8 mouse cellular contexts compared by ENCODE assay signal in genomic region chr7:44590402-44591347, GRCm38 (mm10). TPM values are rescaled to one million over a fixed set of nuclear protein-coding genes. Genes with fewer than 3 reads are reported as not detected.
A peak's percentile ranks its signal among the peaks of the same experiment; 100 is the strongest.
DNase-seq lines count a peak whose midpoint lies in the region; ATAC-seq and TF ChIP-seq lines count a peak whose summit lies in the region.

Gene Kcnc3, plus strand, starts transcription at chr7:44590664.

- H3K27ac ChIP-seq in forebrain, embryonic 10.5 days, result peak within 1 kb of the TSS; percentile 77
- no peak within 1 kb of the TSS for H3K27ac ChIP-seq in heart, embryonic 14.5 days (replicated peaks in 1 of 2; ENCODE audit: control insufficient read depth in 1 of 2, insufficient read depth in 1 of 2, low read depth in 2 of 2, low read length in 2 of 2)
- peak within 1 kb of the TSS; percentile 11; the same call in 1 of the 2 replicates for H3K27ac ChIP-seq in liver, adult 2 months (replicated peaks; ENCODE audit: insufficient read depth, low read depth, low read length)

- peak; percentile 89 for ATAC-seq in heart, embryonic 14.5 days (ENCODE audit: insufficient number of reproducible peaks, insufficient read depth, low FRiP score, low read depth)
- peak; percentile 89 for ATAC-seq in monocyte, adult 5-6 weeks (replicated peaks; ENCODE audit: insufficient number of reproducible peaks, low FRiP score, low TSS enrichment, poor library complexity, severe bottlenecking)

- peak within 1 kb of the TSS; percentile 90 for H3K4me2 ChIP-seq in heart, embryonic 14.5 days (ENCODE audit: low read length)

- H3K36me3 ChIP-seq in C2C12 (ENCODE audit: control insufficient read depth, insufficient read depth), result no peaks in the 10 kb centered on the region
- H3K36me3 ChIP-seq in forebrain, embryonic 10.5 days (replicated peaks), result peaks cover 4% of the 10 kb centered on the region
- no peaks in the 10 kb centered on the region for H3K36me3 ChIP-seq in heart, embryonic 14.5 days (ENCODE audit: control insufficient read depth, insufficient read depth, low read length)
- H3K36me3 ChIP-seq in liver, adult 2 months (ENCODE audit: control insufficient read depth, insufficient read depth, low read length), result no peaks in the 10 kb centered on the region

- H3K4me1 ChIP-seq in forebrain, embryonic 10.5 days, result peaks cover 82% of the 10 kb centered on the region
- H3K4me1 ChIP-seq in heart, embryonic 14.5 days (ENCODE audit: control insufficient read depth in 2 of 2, insufficient read depth in 2 of 2, low read length in 2 of 2), result peaks cover 5 to 23% of the 10 kb centered on the region in 2 experiments; a peak in 3 of 4 replicates
- peaks cover 3% of the 10 kb centered on the region; the same call in 1 of the 2 replicates for H3K4me1 ChIP-seq in liver, adult 2 months (ENCODE audit: control insufficient read depth, insufficient read depth, low read length)

- H3K79me3 ChIP-seq in C2C12 (ENCODE audit: low read depth), result no peaks in the 10 kb centered on the region

- H3ac ChIP-seq in C2C12 (ENCODE audit: control insufficient read depth, insufficient read length, low read depth), result peak within 1 kb of the TSS; percentile 30

- under 1% methylated on average over 80 of the region's 80 CpGs for WGBS in forebrain, embryonic 10.5 days
- under 1% methylated on average over 76 of the region's 80 CpGs for WGBS in heart, embryonic 14.5 days
- WGBS in liver, adult 2 months, result under 1% methylated on average over 77 of the region's 80 CpGs

- no peak for TF ChIP-seq CTCF in C2C12 (IDR thresholded peaks at IDR 0.05; ENCODE audit: control insufficient read depth, insufficient read depth, insufficient read length)
- no peak for TF ChIP-seq CTCF in liver, adult 2 months (IDR thresholded peaks at IDR 0.05; ENCODE audit: low read depth, low read length)

- peak; percentile 66 for DNase-seq in c-Kit-positive CD71-positive TER-119-negative erythroid progenitor cells, embryonic 14.5 days (ENCODE audit: low read depth)
- peak; percentile 98 for DNase-seq in forebrain, embryonic 10.5 days (ENCODE audit: extremely low spot score, low spot score)
- peak; percentile 93 for DNase-seq in kidney, postnatal 10 days
- peak; percentile 92 for DNase-seq in liver, adult 2 months (ENCODE audit: extremely low read depth, low read depth, low spot score)
- peak; percentile 63 to 75 for DNase-seq in spleen, postnatal 14 days (ENCODE audit: low spot score in 2 of 2)

- peaks cover 46% of the 10 kb centered on the region for H3K27me3 ChIP-seq in C2C12 (ENCODE audit: control insufficient read depth, insufficient read depth, insufficient read length)
- H3K27me3 ChIP-seq in forebrain, embryonic 10.5 days (ENCODE audit: poor library complexity, severe bottlenecking), result peaks cover 81% of the 10 kb centered on the region
- H3K27me3 ChIP-seq in heart, embryonic 14.5 days (ENCODE audit: control insufficient read depth, insufficient read depth, low read length), result peaks cover 81% of the 10 kb centered on the region
- H3K27me3 ChIP-seq in liver, adult 2 months (ENCODE audit: control insufficient read depth, insufficient read depth, low read length), result peaks cover 6% of the 10 kb centered on the region; the same call in 1 of the 2 replicates

- H3K9ac ChIP-seq in heart, embryonic 14.5 days (ENCODE audit: low read length), result peak within 1 kb of the TSS; percentile 44
- H3K9ac ChIP-seq in liver, adult 2 months (ENCODE audit: low read depth, low read length), result peak within 1 kb of the TSS; percentile 82

- H3K4me3 ChIP-seq in C2C12 (ENCODE audit: insufficient read depth, poor library complexity, severe bottlenecking), result no peak within 1 kb of the TSS
- peak within 1 kb of the TSS; percentile 74 for H3K4me3 ChIP-seq in forebrain, embryonic 10.5 days
- peak within 1 kb of the TSS; percentile 43 to 53 for H3K4me3 ChIP-seq in heart, embryonic 14.5 days (ENCODE audit: control insufficient read depth in 1 of 2, insufficient read depth in 1 of 2, low read depth in 1 of 2, low read length in 2 of 2)
- peak within 1 kb of the TSS; percentile 45; the same call in 1 of the 2 replicates for H3K4me3 ChIP-seq in liver, adult 2 months (ENCODE audit: insufficient read depth, low read depth, low read length)

- TF ChIP-seq POLR2A in liver, adult 2 months (IDR thresholded peaks at IDR 0.05; ENCODE audit: extremely low read depth, insufficient read depth, low read length), result peak; percentile 87

- H3K9me3 ChIP-seq in forebrain, embryonic 10.5 days, result no peaks in the 10 kb centered on the region
- no peaks in the 10 kb centered on the region for H3K9me3 ChIP-seq in heart, embryonic 14.5 days (ENCODE audit: control insufficient read depth, low read length)

- no peaks in the 10 kb centered on the region for H3K79me2 ChIP-seq in C2C12 (ENCODE audit: control insufficient read depth, insufficient read depth)
- H3K79me2 ChIP-seq in liver, adult 2 months (ENCODE audit: control insufficient read depth, insufficient read depth, low read length), result no peaks in the 10 kb centered on the region

TF ChIP-seq in C2C12, 6 proteins besides CTCF, POLR2A, EP300 and RAD21:
- TF ChIP-seq MYOD1 (IDR thresholded peaks at IDR 0.05; ENCODE audit: control insufficient read depth, insufficient read length, low read depth) (no peak), MYOG (IDR thresholded peaks at IDR 0.05; ENCODE audit: control insufficient read depth, extremely low read depth, insufficient read length) (no peak), MAX (IDR thresholded peaks at IDR 0.05) (no peak), FOSL1 (IDR thresholded peaks at IDR 0.05; ENCODE audit: insufficient read depth, low read length, poor library complexity, severe bottlenecking) (no peak), CEBPB (IDR thresholded peaks at IDR 0.05; ENCODE audit: low read depth) (no peak), USF1 (IDR thresholded peaks at IDR 0.05; ENCODE audit: low read depth) (no peak)

RNA-seq across cellular contexts. Expression of gene Kcnc3, which starts in this region (rescaled TPM):
- 0.26 TPM for polyA plus RNA-seq in C2C12 (2012; fragmentation: generic; extraction: Trizol)
- polyA plus RNA-seq in forebrain, embryonic 10.5 days (2016; fragmentation: Nextera tagmentation; extraction: Ambion mirVana), result 0.80 and 0.84 TPM in 2 replicates
- not detected in 2 replicates for polyA plus RNA-seq in heart, embryonic 14.5 days (2014; fragmentation: Nextera tagmentation; extraction: Ambion mirVana)
- 0.37 and 1.2 TPM in 2 replicates for total RNA-seq in liver, adult 2 months (2014; rRNA removed)
- polyA plus RNA-seq in liver, adult 2 months (2012; rRNA removed), result 4.6 and 5.3 TPM in 2 replicates
- total RNA-seq in monocyte, adult 5-6 weeks (2017), result 0.19 to 0.43 TPM (median 0.38 TPM) in 3 replicates

Comparison
In these comparisons a context has a peak if more than half of its experiments do, and no peak if none do; other contexts are left out.
1. Peak in DNase-seq, H3K4me3 ChIP-seq and H3K27ac ChIP-seq in forebrain, embryonic 10.5 days; RNA of the gene not detected or under 1 TPM.
2. Peak in ATAC-seq, H3K4me3 ChIP-seq, H3K9ac ChIP-seq and H3K4me2 ChIP-seq in heart, embryonic 14.5 days; RNA of the gene not detected or under 1 TPM.
3. Peak in ATAC-seq in monocyte, adult 5-6 weeks; RNA of the gene not detected or under 1 TPM.